Mouse (Mus musculus) ES-E14 (cell line): ENCODE results near the gene Ccdc191.

ENCODE experiments used
- CHD2 ChIP-seq: IDR thresholded peaks from 2 replicates; pipeline ENCODE4 v1.6.1; 2014; ENCODE audit warnings: mild to moderate bottlenecking, low read depth, low read length, inconsistent platforms
- HCFC1 ChIP-seq: IDR thresholded peaks from 2 replicates; pipeline ENCODE4 v1.6.1; 2012; ENCODE audit warnings: low read length, inconsistent platforms, borderline replicate concordance; ENCODE audit not compliant: insufficient read depth

DNA sequence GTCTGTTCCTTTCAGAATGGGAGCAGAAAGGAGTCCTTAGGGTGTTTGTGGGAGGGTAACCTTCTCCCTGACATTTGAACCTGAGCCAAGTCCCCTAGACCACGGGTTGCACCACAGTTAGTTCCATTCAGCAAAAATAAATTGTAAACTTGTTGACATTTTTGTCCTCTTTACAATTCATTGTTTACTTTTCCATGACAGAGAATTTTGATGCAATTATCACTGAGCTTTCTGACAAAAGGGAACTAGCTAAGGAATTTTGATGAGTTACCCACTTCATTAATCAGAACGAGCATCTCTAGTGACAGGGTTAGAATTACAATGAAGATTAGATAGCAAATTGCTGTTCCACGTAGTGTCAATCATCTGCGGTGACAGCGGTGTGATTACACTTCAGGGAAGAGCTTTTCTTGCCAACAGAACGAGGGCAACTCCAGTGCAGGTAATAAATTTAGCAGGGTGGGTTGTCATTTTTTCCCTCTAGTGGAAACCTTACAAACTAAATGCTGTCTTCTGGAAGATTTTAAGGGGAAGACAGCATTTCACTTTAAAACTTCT is 35.5 kb downstream of the Ccdc191 start:
- no peak for TF ChIP-seq HCFC1
- no peak for TF ChIP-seq CHD2
